Mouse (Mus musculus) B cell, adult 62 days (primary cell): ENCODE data around the gene Sco2. TPM values are rescaled to one million over a fixed set of nuclear protein-coding genes. Genes with fewer than 3 reads are reported as not detected.

Source experiments
- total RNA-seq: library from RNA; stranded (reverse); gene quantifications from 4 replicates; pipeline ENCODE4 v1.2.4, GENCODE M21; 2023

The Sco2 gene
- total RNA-seq = 14.3 to 17.6 TPM (median 15.7 TPM) in 4 replicates

DNA sequence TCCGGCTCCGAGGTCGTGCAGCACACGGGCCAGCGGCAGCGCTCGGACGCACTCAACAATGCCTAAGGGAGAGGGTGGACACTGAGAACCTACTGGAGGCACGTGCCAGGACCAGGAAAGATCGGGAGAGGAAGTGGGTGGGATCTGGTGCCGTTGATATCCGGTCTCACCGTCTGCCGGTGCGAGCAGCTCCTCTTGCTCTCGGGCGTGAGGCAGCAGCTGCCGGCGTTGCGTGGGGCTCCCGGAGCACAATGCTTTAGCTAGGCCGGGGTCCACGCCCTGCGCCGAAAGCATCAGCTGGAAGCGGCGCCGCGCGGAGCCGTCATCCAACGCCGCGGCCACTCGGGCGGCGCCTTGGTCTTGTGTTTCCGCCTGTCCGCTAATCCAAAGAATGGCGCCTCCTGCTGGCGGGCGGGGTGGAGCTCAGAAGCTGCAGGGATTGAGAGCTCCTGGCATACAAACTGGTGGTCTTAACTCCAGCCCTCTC lies at the start of gene Sco2:
Gene Sco2, minus strand, starts transcription at position 85 of the 487 bp plus-strand sequence.

DNA sequence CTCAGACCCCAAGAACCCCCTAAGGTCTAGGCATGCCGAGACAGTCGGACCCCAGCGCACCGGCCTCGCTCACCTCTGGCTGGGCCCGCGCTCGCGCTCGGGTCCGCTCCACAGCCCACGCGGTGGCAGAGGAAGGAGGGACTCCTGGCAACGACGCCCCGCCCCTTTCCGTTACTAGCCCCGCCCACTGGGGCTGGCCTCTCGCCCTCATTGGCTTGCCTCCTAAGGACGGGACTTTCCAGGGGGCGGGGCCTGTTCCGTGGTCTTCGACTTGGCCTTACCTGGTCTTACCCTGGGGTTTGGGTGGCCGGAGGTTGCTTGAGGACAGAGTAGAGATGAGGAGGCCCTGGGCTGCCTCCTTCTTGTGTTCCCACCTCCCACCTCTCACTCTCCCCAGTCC lies 36.5 kb upstream of the Sco2 start, which contains the start of gene Syce3:
Gene Syce3, minus strand, starts transcription at position 386 of the 400 bp plus-strand sequence.

DNA sequence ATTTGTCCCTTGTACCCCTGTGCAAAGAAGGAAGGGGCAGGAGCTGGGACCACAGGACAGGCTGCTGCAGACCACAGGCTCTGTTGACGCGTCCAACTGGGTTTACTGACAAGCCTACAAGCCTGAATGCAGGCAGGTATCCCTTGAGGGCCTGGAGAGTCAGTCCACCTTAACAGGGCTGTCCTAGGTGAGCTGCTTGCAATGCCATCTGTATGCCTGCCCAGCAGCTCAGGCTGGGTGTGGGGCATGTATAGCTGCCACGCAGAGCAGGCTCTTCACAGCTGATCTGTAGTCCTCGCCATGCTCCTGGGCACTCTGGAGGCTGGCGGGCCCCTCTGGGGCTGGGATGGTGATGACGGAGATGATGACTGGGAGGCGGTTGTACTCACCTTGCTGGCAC lies 11.0 kb upstream of the Sco2 start, which contains the start of gene Klhdc7b:
Gene Klhdc7b, plus strand, starts transcription at position 301 of the 400 bp plus-strand sequence.

DNA sequence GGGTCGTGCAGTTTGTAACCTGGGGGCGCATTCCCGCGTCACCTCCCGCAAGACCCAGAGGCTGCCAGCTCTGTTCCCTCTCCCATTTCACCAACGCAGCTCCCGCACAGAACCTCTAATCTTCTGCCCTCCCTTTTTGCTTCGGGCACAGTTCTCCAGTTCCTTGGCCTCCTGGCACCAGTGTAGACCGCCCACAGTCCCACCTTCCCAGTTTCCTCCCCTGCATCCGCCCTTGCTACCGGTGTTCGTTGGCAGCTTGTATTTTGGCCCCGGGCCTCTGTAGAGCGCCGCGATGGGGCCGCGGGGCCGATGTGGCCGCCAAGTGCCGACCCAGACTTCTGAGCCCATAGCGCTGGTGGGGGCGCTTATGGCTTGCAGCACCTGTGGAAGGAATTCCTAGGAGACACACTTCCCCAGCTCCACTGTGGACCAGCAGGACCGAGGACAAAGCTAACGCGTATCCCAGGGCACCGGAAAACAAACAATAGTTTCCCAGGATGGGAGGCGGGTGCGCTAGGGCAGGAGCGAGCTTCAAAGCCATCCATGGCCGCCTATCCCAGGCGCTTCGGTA lies 5.3 kb upstream of the Sco2 start, which contains the start of gene Odf3b:
Gene Odf3b, minus strand, starts transcription at position 452 of the 571 bp plus-strand sequence.

DNA sequence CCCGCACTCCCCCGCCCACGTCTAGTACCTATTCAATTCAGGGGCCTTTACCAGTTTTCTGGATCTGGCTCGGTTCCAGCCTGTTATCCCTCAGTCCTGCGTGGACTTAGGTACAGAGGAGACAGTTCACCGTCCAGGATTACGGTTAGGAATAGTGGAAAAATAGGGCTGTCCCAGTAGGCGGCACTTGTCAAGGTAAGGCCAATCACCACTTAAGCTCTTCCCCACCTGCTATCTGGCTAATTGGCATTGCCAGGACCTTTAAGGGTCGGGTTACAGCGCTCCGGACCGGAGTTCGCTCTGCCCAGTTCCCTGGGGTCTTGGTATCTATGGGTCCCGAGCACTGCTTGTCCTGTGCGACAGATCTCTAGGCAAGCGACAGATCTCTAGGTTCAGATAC lies 3.3 kb upstream of the Sco2 start, which contains the start of gene Tymp:
Gene Tymp, minus strand, starts transcription at position 83 of the 400 bp plus-strand sequence.

DNA sequence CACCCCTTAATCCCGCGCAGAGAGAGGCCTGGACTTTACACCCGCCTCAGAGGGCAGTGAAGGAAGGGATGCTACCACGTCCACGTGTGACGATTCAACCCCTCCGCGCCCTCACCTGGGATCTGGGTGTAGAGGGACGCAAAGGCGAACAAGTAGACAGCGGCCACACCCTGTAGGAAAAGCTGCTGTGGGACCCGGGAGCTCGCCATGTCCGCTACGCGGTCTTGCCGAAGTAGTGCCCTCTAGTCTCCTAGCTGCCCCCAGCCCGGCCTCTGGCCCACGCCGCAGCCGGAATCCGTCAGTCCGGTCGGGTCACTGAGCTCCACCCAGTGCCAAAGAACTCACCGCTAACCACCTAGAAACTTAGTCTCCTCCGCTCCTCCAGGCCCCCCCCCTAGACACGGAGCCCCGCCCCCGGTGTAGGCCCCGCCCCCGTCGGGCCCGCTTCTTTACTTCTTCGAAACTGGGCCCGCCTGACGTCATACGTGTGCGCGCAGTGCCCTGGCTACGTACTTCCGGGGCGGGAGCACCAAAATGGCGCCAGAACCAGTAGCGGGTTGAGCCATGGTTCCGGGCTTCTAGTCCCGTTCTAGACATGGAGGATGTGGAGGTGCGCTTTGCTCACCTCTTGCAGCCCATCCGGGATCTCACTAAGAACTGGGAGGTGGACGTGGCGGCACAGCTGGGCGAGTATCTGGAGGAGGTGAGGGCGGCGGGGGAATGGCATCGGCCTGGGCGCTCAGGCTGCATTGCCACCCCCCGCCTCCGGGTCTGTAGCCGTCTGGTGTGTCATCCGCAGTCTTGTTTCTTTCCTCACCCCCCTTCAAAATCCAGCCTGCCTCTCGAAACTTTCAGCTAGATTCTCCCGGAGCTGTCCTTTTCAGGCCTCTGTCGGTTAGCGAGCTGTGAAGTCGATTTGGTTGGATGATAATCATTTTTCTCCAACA lies 18.1 kb downstream of the Sco2 start, which contains the start of the genes Lmf2 and Ncaph2:
Gene Lmf2, minus strand, starts transcription at position 419 of the 947 bp plus-strand sequence.
Gene Ncaph2, plus strand, starts transcription at position 479 of the 947 bp plus-strand sequence.

DNA sequence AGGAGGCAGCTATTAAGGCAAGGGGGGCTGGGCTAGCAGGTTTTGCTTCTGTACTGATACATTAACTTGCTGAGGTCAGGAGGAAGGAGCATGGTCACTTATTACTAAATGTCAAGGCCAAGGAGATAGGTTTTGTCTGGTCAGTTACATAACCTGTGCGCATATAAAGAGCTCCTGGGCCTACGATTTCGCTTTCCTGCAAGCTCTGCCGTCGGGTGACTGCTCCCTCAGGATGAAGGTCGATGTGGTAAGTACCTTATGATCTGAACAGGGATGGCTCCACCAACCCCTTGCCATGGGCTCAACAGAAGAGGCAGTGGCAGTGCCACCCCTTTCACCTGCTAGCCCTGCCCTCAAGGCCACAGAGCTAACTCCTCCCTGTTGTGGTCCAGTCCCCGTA lies 39.4 kb downstream of the Sco2 start, which contains the start of gene Miox:
Gene Miox, plus strand, starts transcription at position 128 of the 400 bp plus-strand sequence.

DNA sequence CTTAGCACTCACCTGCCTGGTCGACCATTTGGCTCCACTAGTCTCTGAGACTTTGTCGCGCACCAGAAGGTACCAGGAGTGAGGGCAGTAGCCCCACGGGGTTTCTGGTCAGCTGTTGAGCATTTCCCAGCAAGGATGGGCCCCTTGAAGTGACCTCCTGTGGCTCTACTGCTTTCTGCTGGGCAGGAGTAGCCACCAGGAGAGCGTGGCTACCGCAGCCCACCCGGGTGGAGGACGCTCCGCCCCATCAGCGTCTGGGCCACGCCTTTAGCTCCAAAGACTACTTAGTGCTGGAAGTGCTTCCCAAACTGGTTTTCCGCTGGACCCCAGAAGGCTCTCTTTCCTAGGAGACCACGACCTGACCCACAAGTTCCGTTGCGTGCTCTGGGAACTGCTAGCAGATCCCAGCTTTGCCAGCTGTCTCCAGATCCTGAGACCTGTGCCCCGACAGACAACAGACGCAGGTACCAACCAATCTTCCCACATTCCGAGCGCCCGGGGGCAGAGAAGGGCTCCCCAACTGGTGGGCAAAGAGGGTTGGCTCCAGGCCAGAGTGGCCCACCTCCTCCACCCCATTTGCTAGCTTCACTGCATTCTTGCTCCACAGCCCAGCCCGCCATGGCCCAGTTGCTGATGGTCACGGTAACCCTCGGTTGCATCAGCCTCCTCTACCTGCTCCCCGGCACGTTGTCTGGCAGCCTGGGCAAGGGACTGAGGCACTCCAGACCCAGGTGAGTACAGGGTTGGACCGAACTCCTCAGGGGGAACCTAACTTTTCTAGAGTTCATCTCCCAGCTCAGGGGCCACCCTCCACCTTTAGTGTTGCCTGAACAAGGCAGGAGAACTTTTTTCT lies 50.8 kb downstream of the Sco2 start, which contains the start of gene Adm2:
Gene Adm2, plus strand, starts transcription at position 51 of the 853 bp plus-strand sequence.

Other genes with a start within 250 kb of the Sco2 start
- 83.7 to 94.1 TPM (median 89.5 TPM) in 4 replicates for gene Hdac10, start 245.1 kb downstream of the Sco2 start, total RNA-seq
- gene Mapk12, start 233.1 kb downstream of the Sco2 start, total RNA-seq = 14.5 to 18.8 TPM (median 16.9 TPM) in 4 replicates
- 73.3 to 78.7 TPM (median 77.4 TPM) in 4 replicates for gene Mapk11, start 224.2 kb downstream of the Sco2 start, total RNA-seq
- gene Plxnb2, start 193.1 kb downstream of the Sco2 start, total RNA-seq = 9.1 to 12.3 TPM (median 11.3 TPM) in 4 replicates
- 29.9 to 37.7 TPM (median 32.6 TPM) in 4 replicates for gene Dennd6b, start 177.3 kb downstream of the Sco2 start, total RNA-seq
- 53.3 to 62.4 TPM (median 58.4 TPM) in 4 replicates for gene Ppp6r2, start 162.3 kb downstream of the Sco2 start, total RNA-seq
- 238 to 267 TPM (median 247 TPM) in 4 replicates for gene Sbf1, start 58.5 kb downstream of the Sco2 start, total RNA-seq
- gene Adm2, start 51.1 kb downstream of the Sco2 start, total RNA-seq = not detected in 4 replicates
- gene Miox, start 39.4 kb downstream of the Sco2 start, total RNA-seq = not detected in 4 replicates
- 38.4 to 46.3 TPM (median 41.9 TPM) in 4 replicates for gene Lmf2, start 18.2 kb downstream of the Sco2 start, total RNA-seq
- 121 to 132 TPM (median 123 TPM) in 4 replicates for gene Ncaph2, start 18.1 kb downstream of the Sco2 start, total RNA-seq
- gene Tymp, start 3.2 kb upstream of the Sco2 start, total RNA-seq = 0.50 to 1.0 TPM (median 0.87 TPM) in 4 replicates
- not detected in 4 replicates for gene Odf3b, start 5.4 kb upstream of the Sco2 start, total RNA-seq
- gene Klhdc7b, start 11.1 kb upstream of the Sco2 start, total RNA-seq = not detected in 4 replicates
- not detected in 4 replicates for gene Syce3, start 36.7 kb upstream of the Sco2 start, total RNA-seq
- gene Cpt1b, start 52.0 kb upstream of the Sco2 start, total RNA-seq = 7.6 to 14.5 TPM (median 12.0 TPM) in 4 replicates
- gene C730034F03Rik, start 55.7 kb upstream of the Sco2 start, total RNA-seq = 10.8 to 14.3 TPM (median 13.9 TPM) in 4 replicates
- gene Gm44502, start 55.9 kb upstream of the Sco2 start, total RNA-seq = 0.72 TPM in 1 of 4 replicates, not detected in the others
- gene Chkb, start 56.1 kb upstream of the Sco2 start, total RNA-seq = 289 to 340 TPM (median 320 TPM) in 4 replicates
- 0.13 TPM in 1 of 4 replicates, not detected in the others for gene Mapk8ip2, start 80.1 kb upstream of the Sco2 start, total RNA-seq
- 15.0 to 18.5 TPM (median 17.2 TPM) in 4 replicates for gene Arsa, start 103.6 kb upstream of the Sco2 start, total RNA-seq
- not detected in 4 replicates for gene Shank3, start 125.8 kb upstream of the Sco2 start, total RNA-seq
- not detected in 4 replicates for gene Acr, start 194.5 kb upstream of the Sco2 start, total RNA-seq
- 3.4 to 4.7 TPM (median 4.1 TPM) in 4 replicates for gene Rabl2, start 218.1 kb upstream of the Sco2 start, total RNA-seq